Comparison of ENCODE assay signal across 8 mouse cellular contexts in genomic region chr10:117064076-117064475, GRCm38 (mm10). TPM values are rescaled to one million over a fixed set of nuclear protein-coding genes. Genes with fewer than 3 reads are reported as not detected.
DNase-seq lines count a peak whose midpoint lies in the region; ATAC-seq lines count a peak whose summit lies in the region.

No protein-coding gene starts in this region.

- H3K27ac ChIP-seq in neural tube, embryonic 11.5 days (ENCODE audit: low read depth, low read length): no peak overlapping the region
- no peak overlapping the region for H3K27ac ChIP-seq in limb, embryonic 11.5 days (replicated peaks; ENCODE audit: low read depth, low read length)
- H3K27ac ChIP-seq in stomach, embryonic 14.5 days (ENCODE audit: low read length): peak overlapping the region; percentile 58

- H3K9ac ChIP-seq in neural tube, embryonic 11.5 days (ENCODE audit: low read length): peak overlapping the region; percentile 42; the same call in 1 of the 2 replicates
- peak overlapping the region; percentile 58; the same call in 1 of the 2 replicates for H3K9ac ChIP-seq in limb, embryonic 11.5 days (ENCODE audit: low read length)
- H3K9ac ChIP-seq in stomach, embryonic 14.5 days (replicated peaks; ENCODE audit: low read depth, low read length): no peak overlapping the region

- peak; percentile 39 for DNase-seq in CD4-positive, CD25-positive, alpha-beta regulatory T cell, adult 2 months (ENCODE audit: low read depth, low spot score)
- no peak for DNase-seq in neural tube, embryonic 11.5 days (ENCODE audit: low spot score)
- DNase-seq in neural tube, embryonic 10.5 days (ENCODE audit: extremely low spot score, low spot score): no peak
- DNase-seq in limb, embryonic 11.5 days (ENCODE audit: low spot score): no peak
- no peak for DNase-seq in layer of hippocampus, adult 9-11 months
- DNase-seq in frontal cortex, postnatal 25 days (ENCODE audit: low spot score in 2 of 2): no peak

- peaks cover 4% of the 10 kb centered on the region; the same call in 1 of the 2 replicates for H3K4me1 ChIP-seq in neural tube, embryonic 11.5 days (ENCODE audit: control insufficient read depth, insufficient read depth, low read length)
- H3K4me1 ChIP-seq in limb, embryonic 11.5 days (ENCODE audit: control insufficient read depth, insufficient read depth, low read length): no peaks in the 10 kb centered on the region
- no peaks in the 10 kb centered on the region for H3K4me1 ChIP-seq in stomach, embryonic 14.5 days (ENCODE audit: control insufficient read depth, insufficient read depth, low read length)

- peak overlapping the region; percentile 36 for H3K4me2 ChIP-seq in neural tube, embryonic 11.5 days (ENCODE audit: low read depth)
- H3K4me2 ChIP-seq in limb, embryonic 11.5 days (ENCODE audit: low read depth, severe bottlenecking): peak overlapping the region; percentile 27; the same call in 1 of the 2 replicates
- H3K4me2 ChIP-seq in stomach, embryonic 14.5 days (replicated peaks; ENCODE audit: low read depth, low read length): peak overlapping the region; percentile 37

- no peaks in the 10 kb centered on the region for H3K27me3 ChIP-seq in neural tube, embryonic 11.5 days (ENCODE audit: control insufficient read depth, insufficient read depth, low read length)
- no peaks in the 10 kb centered on the region for H3K27me3 ChIP-seq in limb, embryonic 11.5 days (ENCODE audit: control insufficient read depth, insufficient read depth, low read length)
- no peaks in the 10 kb centered on the region for H3K27me3 ChIP-seq in stomach, embryonic 14.5 days (ENCODE audit: control insufficient read depth, insufficient read depth, low read length)

- 12% methylated on average over 7 of the region's 7 CpGs for WGBS in neural tube, embryonic 11.5 days
- 11% methylated on average over 7 of the region's 7 CpGs for WGBS in limb, embryonic 11.5 days
- 7% methylated on average over 7 of the region's 7 CpGs for WGBS in stomach, embryonic 14.5 days

- peaks cover 11% of the 10 kb centered on the region for H3K36me3 ChIP-seq in neural tube, embryonic 11.5 days (ENCODE audit: control insufficient read depth, insufficient read depth, low read length)
- H3K36me3 ChIP-seq in limb, embryonic 11.5 days (ENCODE audit: control insufficient read depth, insufficient read depth, low read length): peaks cover 15% of the 10 kb centered on the region
- H3K36me3 ChIP-seq in stomach, embryonic 14.5 days (ENCODE audit: control insufficient read depth, insufficient read depth, low read length): peaks cover 28% of the 10 kb centered on the region

- H3K4me3 ChIP-seq in neural tube, embryonic 11.5 days (ENCODE audit: low read depth, low read length): 0 out of 2 replicates have a peak overlapping the region, but pooled peaks have one; percentile 12
- peak overlapping the region; percentile 98; the same call in 1 of the 2 replicates for H3K4me3 ChIP-seq in limb, embryonic 11.5 days (ENCODE audit: low read depth, low read length)
- H3K4me3 ChIP-seq in stomach, embryonic 14.5 days (ENCODE audit: low read depth, low read length): peak overlapping the region; percentile 95

- ATAC-seq in CD4-positive, CD25-positive, alpha-beta regulatory T cell, adult 4 months: no peak
- ATAC-seq in neural tube, embryonic 11.5 days (ENCODE audit: insufficient read depth, low FRiP score, low TSS enrichment): peak; percentile 49; the same call in 1 of the 2 replicates
- ATAC-seq in limb, embryonic 11.5 days (ENCODE audit: insufficient number of reproducible peaks, low FRiP score, low TSS enrichment, low read depth): peak; percentile 37; the same call in 1 of the 2 replicates
- ATAC-seq in stomach, embryonic 14.5 days (ENCODE audit: insufficient number of reproducible peaks, insufficient read depth, low FRiP score, low read depth): peak; percentile 39; the same call in 1 of the 2 replicates

- no peaks in the 10 kb centered on the region for H3K9me3 ChIP-seq in neural tube, embryonic 11.5 days (ENCODE audit: control insufficient read depth, low read length)
- H3K9me3 ChIP-seq in limb, embryonic 11.5 days (ENCODE audit: control insufficient read depth, low read length): no peaks in the 10 kb centered on the region
- H3K9me3 ChIP-seq in stomach, embryonic 14.5 days (ENCODE audit: control insufficient read depth, low read depth, low read length): no peaks in the 10 kb centered on the region

RNA-seq across cellular contexts. Expression of gene Cct2, which starts 0.5 kb away (rescaled TPM):
- 100 to 1,000 TPM; 185 to 226 TPM for polyA plus RNA-seq in CD4-positive, CD25-positive, alpha-beta regulatory T cell, adult 4 months (2017; shearing (Covaris generic))
- 351 and 353 TPM in 2 replicates for polyA plus RNA-seq in neural tube, embryonic 11.5 days (2014; fragmentation: Nextera tagmentation; extraction: Ambion mirVana)
- polyA plus RNA-seq in limb, embryonic 11.5 days (2014; fragmentation: Nextera tagmentation; extraction: Ambion mirVana): 360 and 362 TPM in 2 replicates
- polyA plus RNA-seq in stomach, embryonic 14.5 days (2014; fragmentation: Nextera tagmentation; extraction: Ambion mirVana): 227 and 238 TPM in 2 replicates

RNA-seq across cellular contexts. Expression of gene Lrrc10, which starts 18.9 kb away (rescaled TPM):
- polyA plus RNA-seq in CD4-positive, CD25-positive, alpha-beta regulatory T cell, adult 4 months (2017; shearing (Covaris generic)): not detected
- polyA plus RNA-seq in neural tube, embryonic 11.5 days (2014; fragmentation: Nextera tagmentation; extraction: Ambion mirVana): not detected in 2 replicates
- polyA plus RNA-seq in limb, embryonic 11.5 days (2014; fragmentation: Nextera tagmentation; extraction: Ambion mirVana): 0.11 TPM in 1 of 2 replicates, not detected in the other
- not detected in 2 replicates for polyA plus RNA-seq in stomach, embryonic 14.5 days (2014; fragmentation: Nextera tagmentation; extraction: Ambion mirVana)

Comparison
In these comparisons a context has a peak if more than half of its experiments do, and no peak if none do; other contexts are left out.
1. H3K4me3 ChIP-seq: peak in every context shown above with its lines; median percentile 98 in limb, embryonic 11.5 days; 95 in stomach, embryonic 14.5 days; 12 in neural tube, embryonic 11.5 days.